Comparison of ENCODE assay signal across 8 mouse cellular contexts in the genomic region with DNA sequence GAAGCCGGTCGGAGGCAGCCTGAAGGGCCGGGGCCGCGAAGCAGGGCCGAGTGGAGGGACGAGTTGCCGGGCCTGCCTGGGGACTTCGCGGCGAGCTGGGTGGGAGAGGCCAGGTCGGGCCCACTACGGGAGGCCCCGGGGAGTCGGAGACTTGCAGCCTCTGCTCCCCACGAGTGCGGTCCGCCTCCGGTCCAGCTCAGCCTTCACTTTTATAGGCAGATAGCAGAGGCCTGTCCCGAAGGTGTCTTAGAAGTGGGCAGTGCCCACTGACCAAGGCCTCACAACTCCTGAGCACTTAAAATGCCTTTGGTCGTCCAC. TPM values are rescaled to one million over a fixed set of nuclear protein-coding genes. Genes with fewer than 3 reads are reported as not detected.
DNase-seq lines count a peak whose midpoint lies in the region; ATAC-seq and TF ChIP-seq lines count a peak whose summit lies in the region.

No protein-coding gene starts in this region.

- no peak for TF ChIP-seq POLR2A in cerebellum, adult 2 months (IDR thresholded peaks at IDR 0.05; ENCODE audit: borderline replicate concordance, insufficient read depth, low read length)
- TF ChIP-seq POLR2A in spleen, adult 2 months (IDR thresholded peaks at IDR 0.05; ENCODE audit: low read depth, low read length): no peak

- no peaks in the 10 kb centered on the region for H3K27me3 ChIP-seq in cerebellum, adult 2 months (ENCODE audit: control insufficient read depth, insufficient read depth, low read length)
- H3K27me3 ChIP-seq in spleen, adult 2 months (ENCODE audit: control insufficient read depth, insufficient read depth, low read length): no peaks in the 10 kb centered on the region
- no peaks in the 10 kb centered on the region for H3K27me3 ChIP-seq in limb, embryonic 13.5 days
- no peaks in the 10 kb centered on the region for H3K27me3 ChIP-seq in stomach, embryonic 15.5 days (replicated peaks)

- peaks cover 9% of the 10 kb centered on the region for H3K4me1 ChIP-seq in cerebellum, adult 2 months (ENCODE audit: control insufficient read depth, insufficient read depth, low read length)
- H3K4me1 ChIP-seq in spleen, adult 2 months (ENCODE audit: control insufficient read depth, insufficient read depth, insufficient read length): peaks cover 16% of the 10 kb centered on the region
- H3K4me1 ChIP-seq in limb, embryonic 13.5 days: peaks cover 34% of the 10 kb centered on the region
- peaks cover 15% of the 10 kb centered on the region; the same call in 1 of the 2 replicates for H3K4me1 ChIP-seq in stomach, embryonic 15.5 days

- peak overlapping the region; percentile 86 for H3K4me2 ChIP-seq in limb, embryonic 13.5 days (replicated peaks)
- H3K4me2 ChIP-seq in stomach, embryonic 15.5 days: peak overlapping the region; percentile 62

- peak overlapping the region; percentile 68 for H3K4me3 ChIP-seq in cerebellum, adult 2 months (replicated peaks; ENCODE audit: insufficient read depth, low read depth, low read length)
- H3K4me3 ChIP-seq in spleen, adult 2 months (ENCODE audit: extremely low read depth, insufficient read depth, insufficient read length): peak overlapping the region; percentile 92
- peak overlapping the region; percentile 96 for H3K4me3 ChIP-seq in limb, embryonic 13.5 days
- H3K4me3 ChIP-seq in stomach, embryonic 15.5 days (replicated peaks): peak overlapping the region; percentile 98

- no peak for DNase-seq in cerebellum, adult 2 months
- DNase-seq in cerebellum, postnatal 25 days: no peak
- DNase-seq in spleen, adult 2 months (ENCODE audit: low read depth in 1 of 2, low spot score in 2 of 2): no peak
- DNase-seq in spleen, postnatal 36 days (ENCODE audit: low spot score in 2 of 2): no peak
- no peak for DNase-seq in left cerebral cortex, adult 8-10 months (ENCODE audit: low spot score in 2 of 2)
- no peak for DNase-seq in adrenal gland, postnatal 25 days

- ATAC-seq in limb, embryonic 13.5 days (ENCODE audit: low FRiP score, low read depth): peak; percentile 77
- peak; percentile 75 for ATAC-seq in stomach, embryonic 15.5 days (ENCODE audit: insufficient read depth, low FRiP score, low read depth)

- H3K9ac ChIP-seq in limb, embryonic 13.5 days: peak overlapping the region; percentile 94
- peak overlapping the region; percentile 96 for H3K9ac ChIP-seq in stomach, embryonic 15.5 days

- TF ChIP-seq CTCF in cerebellum, adult 2 months (IDR thresholded peaks at IDR 0.05; ENCODE audit: borderline replicate concordance, insufficient read depth, low read depth, low read length): no peak
- no peak for TF ChIP-seq CTCF in spleen, adult 2 months (IDR thresholded peaks at IDR 0.05; ENCODE audit: extremely low read depth, insufficient read depth, insufficient read length, insufficient replicate concordance)

- under 1% methylated on average over 21 of the region's 21 CpGs for WGBS in cerebellum, adult 2 months
- under 1% methylated on average over 21 of the region's 21 CpGs for WGBS in spleen, adult 2 months
- under 1% methylated on average over 21 of the region's 21 CpGs for WGBS in limb, embryonic 13.5 days
- WGBS in stomach, embryonic 15.5 days: 0% methylated on average over 18 of the region's 21 CpGs

- peaks cover 10% of the 10 kb centered on the region for H3K36me3 ChIP-seq in spleen, adult 2 months (ENCODE audit: control insufficient read depth, insufficient read depth, low read length)
- peaks cover 30% of the 10 kb centered on the region for H3K36me3 ChIP-seq in limb, embryonic 13.5 days
- peaks cover 15% of the 10 kb centered on the region; the same call in 1 of the 2 replicates for H3K36me3 ChIP-seq in stomach, embryonic 15.5 days

- no peak overlapping the region for H3K27ac ChIP-seq in cerebellum, adult 2 months (ENCODE audit: insufficient read depth, low read length)
- peak overlapping the region; percentile 64 for H3K27ac ChIP-seq in spleen, adult 2 months (ENCODE audit: insufficient read depth, low read length)
- peak overlapping the region; percentile 82 for H3K27ac ChIP-seq in limb, embryonic 13.5 days
- H3K27ac ChIP-seq in stomach, embryonic 15.5 days: peak overlapping the region; percentile 76

- H3K9me3 ChIP-seq in limb, embryonic 13.5 days: no peaks in the 10 kb centered on the region
- no peaks in the 10 kb centered on the region for H3K9me3 ChIP-seq in stomach, embryonic 15.5 days

RNA-seq across cellular contexts. Expression of a gene that starts 0.3 kb away (rescaled TPM):
- 67.1 and 72.7 TPM in 2 replicates for polyA plus RNA-seq in cerebellum, adult 2 months (2012; rRNA removed)
- 28.1 and 32.6 TPM in 2 replicates for polyA plus RNA-seq in spleen, adult 2 months (2012; rRNA removed)
- polyA plus RNA-seq in limb, embryonic 13.5 days (2015; fragmentation: Nextera tagmentation; extraction: Ambion mirVana): 652 and 680 TPM in 2 replicates
- 649 and 673 TPM in 2 replicates for polyA plus RNA-seq in stomach, embryonic 15.5 days (2015; fragmentation: Nextera tagmentation; extraction: Ambion mirVana)
- total RNA-seq in left cerebral cortex, adult 8-10 months (2022): 100 to 1,000 TPM in 2 of 4 experiments, 10 to 100 TPM in 2; 83.8 to 108 (median 101) TPM
- 156 TPM in 2 replicates for total RNA-seq in adrenal gland, postnatal 25 days (2021)
